Mouse (Mus musculus): ENCODE data around the gene Otub2.

DNA sequence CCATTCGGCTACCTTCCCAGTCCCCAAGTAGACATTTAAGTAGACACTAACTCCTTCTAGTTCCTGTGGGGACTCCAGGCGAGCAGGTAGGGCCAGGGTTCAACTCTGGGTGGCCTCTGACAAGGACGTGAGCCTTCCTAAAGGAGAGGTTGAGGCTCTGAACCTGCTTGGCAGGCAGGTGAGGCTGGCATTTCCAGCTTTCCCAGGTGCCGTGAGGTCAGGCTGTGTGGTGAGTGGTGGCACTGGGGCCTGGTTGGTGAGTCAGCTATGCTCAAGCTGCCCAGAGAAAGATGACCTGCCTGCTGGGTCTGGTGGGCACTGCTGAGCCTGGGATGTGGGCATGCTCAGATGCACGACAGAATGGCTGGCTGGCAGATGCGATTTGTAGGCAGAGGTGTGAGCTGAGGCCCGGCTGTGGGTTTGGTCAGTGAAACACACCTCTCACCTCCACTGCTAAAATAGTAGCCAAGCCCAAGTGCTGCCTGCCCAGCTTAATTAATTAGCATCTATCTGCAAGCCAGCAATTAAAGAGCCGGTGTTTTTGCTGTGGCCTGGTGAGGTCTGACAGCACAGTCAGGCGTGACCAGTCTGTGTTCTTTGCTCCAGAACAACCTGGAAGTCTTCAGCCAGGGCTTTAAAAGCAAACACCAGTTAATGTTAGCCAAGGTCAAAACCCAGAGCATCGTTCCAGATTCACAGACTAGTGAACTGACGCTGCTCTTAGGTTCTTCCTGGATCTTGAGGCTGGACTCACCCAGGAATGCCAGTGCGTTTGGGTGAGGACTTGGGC is 7.2 kb downstream of the Otub2 start:
- TF ChIP-seq CTCF (IDR thresholded peaks at IDR 0.05; ENCODE audit: low read depth, low read length): no peak
- no peak for TF ChIP-seq POLR2A (IDR thresholded peaks at IDR 0.05; ENCODE audit: borderline replicate concordance, low read depth, low read length)
